Mouse (Mus musculus): ENCODE measurements around the gene Gipc3.

The Gipc3 gene

DNA sequence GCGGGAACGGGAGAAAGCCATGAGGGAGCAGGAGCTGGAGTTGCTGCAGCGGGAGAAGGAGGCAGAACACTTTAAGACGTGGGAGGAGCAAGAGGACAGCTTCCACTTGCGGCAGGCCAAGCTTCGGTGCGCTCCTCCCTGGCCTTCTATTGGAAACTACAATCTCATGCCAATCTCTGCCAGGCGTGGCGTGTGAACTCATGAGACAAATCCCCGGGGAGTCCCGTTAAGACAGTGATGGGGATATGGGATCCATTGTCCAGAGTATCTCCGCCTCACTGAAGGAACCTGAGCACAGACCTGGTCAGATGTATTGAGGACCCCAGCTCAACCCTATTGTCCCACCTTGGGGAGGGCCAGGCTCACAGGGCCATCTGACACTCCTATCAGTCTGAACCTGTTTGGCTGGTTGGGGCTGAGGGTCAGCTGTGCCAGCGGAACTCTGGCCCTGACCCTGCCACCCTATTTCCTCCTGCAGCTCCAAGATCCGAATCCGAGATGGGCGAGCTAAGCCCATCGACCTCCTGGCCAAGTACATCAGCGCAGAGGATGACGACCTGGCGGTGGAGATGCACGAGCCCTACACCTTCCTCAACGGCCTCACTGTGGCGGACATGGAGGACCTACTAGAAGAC lies 19.8 kb downstream of the Gipc3 start:
- in situ Hi-C loops (cut with MboI, MseI): loop anchor here (5.0 kb wide), 1 partner anchor 36 kb away; no protein-coding TSS in a partner anchor

DNA sequence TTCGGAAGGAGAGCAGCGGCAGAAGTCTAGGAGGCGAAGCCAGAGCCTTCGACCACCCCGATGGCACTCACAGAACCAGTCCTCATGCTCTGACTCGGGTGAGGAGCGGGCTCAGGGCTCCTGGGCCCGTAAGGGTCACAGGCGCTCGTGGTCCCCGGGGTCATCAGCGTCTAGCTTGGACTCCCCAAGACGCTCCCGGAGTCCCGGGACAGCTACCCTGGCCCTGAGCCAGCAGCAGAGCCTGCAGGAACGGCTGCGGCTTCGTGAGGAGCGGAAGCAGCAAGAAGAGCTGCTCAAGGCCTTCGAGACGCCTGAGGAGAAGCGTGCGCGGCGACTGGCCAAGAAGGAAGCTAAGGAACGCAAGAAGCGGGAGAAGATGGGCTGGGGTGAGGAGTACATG lies 20.6 kb downstream of the Gipc3 start:
- in situ Hi-C loops (cut with MboI, MseI): loop anchor here (5.0 kb wide), 1 partner anchor 35 kb away; no protein-coding TSS in a partner anchor

DNA sequence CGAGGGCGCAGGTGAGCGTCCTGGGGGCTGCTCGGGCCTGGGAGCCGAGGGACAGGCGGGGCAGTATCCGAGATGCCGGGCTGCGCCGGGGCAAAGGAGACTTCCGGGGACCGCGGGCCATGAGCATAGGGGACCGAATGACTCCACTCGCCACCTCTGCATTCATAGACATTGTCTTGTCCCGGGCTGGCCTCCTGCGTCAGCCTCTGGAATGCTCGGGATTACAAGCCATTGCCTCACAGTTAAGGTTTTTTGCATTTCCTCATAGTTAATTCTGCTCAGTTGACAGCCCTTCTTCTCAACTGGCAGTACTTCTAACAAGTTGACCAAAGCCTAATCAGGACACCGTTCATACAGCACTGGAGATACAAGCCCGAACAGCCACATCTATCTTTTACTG lies 21.6 kb downstream of the Gipc3 start:
- in situ Hi-C loops (cut with MboI, MseI): loop anchor here (5.0 kb wide), 1 partner anchor 34 kb away; no protein-coding TSS in a partner anchor

DNA sequence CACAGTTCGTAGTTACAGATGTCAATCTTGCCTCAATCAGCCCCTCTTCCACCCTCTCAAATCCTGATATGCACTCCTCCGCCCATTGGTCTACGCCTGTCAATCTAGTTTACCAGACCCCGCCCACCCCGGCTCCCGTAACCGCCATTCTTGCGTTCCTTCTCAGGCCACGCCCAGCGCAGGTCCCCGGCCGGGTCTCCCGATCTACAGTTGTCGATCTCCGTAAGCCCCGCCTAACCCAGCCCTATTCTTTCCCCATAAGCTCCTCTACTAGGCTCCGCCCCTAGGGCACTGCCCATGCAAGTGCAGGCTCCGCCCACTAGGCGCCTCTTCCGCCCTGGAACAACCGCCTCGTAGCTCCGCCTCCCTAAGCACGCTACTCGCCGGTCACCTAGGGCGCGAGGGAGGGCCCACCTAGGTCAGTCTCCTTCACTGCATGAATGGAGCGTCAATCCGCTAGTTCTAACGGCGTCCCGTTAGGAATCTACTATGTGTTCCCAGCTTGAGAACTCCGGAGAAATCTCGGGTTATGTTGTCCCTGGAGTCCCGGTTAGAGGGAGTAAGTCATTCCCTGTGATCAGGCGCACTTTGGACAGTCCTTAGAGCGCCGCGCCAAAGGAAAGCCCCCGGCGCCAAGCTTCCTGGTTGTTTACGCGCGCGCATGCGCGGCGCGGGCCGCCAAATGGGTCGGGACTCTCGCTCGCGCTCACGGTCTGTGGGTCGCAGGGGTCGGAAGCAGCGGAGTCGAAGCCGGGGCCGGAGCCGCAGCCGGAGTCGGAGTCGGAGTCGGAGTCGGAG lies 22.3 kb downstream of the Gipc3 start, which contains the start of gene Cactin:
Gene Cactin (plus strand): TSS at position 554 of the 798 bp plus-strand sequence.
- in situ Hi-C loops (cut with MboI, MseI): loop anchor here (5.0 kb wide), 1 partner anchor 33 kb away; no protein-coding TSS in a partner anchor

DNA sequence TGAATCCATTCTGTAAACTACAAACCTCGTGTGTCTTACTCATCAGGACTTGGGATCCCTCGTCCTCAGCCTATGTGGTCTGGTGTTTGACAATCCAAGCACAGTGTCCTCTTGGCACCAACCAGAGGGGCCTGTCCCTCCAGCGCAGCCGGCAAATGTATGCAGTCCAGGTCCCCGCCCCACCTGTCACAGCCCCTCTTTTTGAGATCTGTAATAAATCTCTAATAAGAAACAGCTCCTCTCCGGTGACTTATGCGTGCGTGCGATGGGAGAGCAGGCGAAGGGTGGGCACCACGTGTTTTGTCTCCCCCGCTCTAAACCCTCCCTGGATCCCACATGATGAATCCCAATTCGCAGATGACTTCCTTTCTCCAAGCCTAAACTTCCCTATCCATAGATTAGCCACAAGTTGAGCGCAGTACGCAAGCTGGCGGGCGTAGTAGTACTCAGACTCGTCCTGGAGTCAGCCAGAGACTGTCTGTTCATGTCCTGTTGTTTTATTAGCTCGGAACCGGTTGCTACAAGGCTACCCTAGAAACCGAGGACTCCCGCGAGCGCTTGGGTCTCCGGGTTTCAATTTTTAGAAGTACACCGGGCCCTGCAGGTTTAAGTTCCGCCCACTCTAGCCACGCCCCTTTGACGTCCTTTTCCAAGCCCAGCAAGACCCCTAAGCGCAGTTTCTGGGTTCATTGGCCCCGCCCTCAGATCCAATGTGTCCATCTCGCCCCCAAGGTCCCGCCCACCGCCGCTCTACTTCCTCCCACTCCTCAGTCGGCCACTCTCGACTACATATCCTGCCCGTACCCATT lies 23.1 kb downstream of the Gipc3 start:
- in situ Hi-C loops (cut with MboI, MseI): loop anchor here (5.0 kb wide), 1 partner anchor 33 kb away; no protein-coding TSS in a partner anchor

GRCm38 (mm10) chr10:81319330-81319699 lies 23.8 kb downstream of the Gipc3 start:
- in situ Hi-C loops (cut with MboI, MseI): no loop called here

DNA sequence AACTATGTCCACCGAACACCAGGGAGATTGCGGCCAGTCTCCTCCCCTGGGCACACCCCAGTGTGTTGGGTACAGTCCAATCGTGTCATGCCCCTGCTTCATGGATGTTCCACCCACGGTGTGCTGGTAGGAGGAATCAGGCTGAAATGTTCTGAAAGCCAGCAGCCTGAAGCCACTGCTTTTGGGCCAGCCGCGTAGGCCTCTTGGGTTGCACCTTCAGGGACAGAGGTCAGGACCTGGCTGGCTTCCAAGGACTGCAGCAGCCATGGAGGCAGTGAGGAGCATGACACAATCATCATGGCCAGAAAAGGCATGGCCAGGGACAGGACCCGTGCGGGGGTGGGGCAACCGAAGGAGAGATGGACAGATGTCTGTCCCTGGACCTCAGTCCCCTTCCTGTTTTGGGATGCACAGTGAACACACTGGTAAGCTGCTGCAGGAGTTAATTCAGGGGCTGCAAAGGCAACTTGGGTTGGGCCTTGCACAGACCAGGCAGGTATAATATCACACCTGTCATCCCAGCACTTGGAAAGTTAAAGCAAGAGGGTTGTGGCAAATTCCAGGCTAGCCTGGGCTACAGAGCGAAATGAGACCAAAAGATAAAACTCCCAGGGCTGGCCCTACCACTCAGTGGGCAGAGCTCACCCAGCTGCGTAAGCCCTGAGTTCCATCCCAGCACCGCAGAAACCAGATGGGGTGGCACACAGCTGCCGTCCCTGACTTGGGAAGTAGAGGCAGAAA lies 24.3 kb downstream of the Gipc3 start:
- in situ Hi-C loops (cut with MboI, MseI): no loop called here

DNA sequence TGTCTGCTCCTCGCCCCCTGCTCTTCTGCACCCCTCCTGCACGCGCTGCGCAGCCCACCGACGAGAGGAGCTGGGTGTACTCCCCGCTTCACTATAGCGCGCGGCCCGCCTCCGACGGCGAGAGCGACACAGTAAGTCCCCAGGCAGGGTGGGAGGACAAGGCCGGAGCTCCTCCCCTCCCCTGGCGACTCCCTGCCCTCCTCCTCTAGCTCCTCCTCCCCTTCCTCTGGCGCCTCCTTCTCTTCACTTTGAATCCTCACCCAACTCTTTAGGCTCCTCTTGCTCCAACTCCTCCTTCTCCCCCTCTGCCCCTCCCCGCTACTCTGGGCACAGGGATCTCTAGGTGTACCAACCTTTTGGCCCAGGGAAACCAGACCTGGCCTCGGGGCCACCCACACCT lies 25.8 kb downstream of the Gipc3 start:
- in situ Hi-C loops (cut with MboI, MseI): no loop called here

DNA sequence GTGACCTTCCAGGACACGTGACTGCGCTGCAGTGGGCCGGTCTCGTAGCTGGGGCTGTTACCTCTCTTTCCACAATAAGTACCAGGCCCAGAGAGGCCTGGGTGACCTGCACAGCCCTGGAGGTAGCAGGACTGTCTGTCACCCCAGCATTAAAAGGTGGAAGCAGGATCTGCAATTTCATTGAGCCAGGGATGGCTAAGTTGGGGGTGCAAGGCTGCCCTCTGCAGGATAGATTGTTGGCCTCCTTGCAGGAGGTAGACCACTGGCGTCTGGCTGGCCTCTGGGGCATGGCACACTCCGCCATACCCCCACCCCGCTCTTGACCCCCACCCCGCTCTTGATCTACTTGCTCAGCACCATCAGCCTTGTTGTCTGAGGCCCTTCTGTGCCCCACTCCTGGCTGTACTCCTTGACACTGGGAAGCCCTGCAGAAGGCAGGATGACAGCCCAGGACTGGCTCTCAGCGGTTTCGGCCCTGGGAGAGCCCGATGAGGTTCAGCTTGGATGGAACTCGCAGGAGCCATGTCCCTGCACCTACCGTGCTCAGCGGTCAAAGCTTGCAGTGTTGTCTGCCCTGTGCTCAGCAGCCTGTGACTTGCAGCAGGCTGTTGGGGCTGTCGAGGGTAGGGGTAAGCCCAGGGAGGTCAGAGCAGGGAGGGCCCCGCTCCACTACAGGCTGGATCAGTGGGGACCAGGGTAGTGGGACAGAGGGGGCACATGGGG lies 26.6 kb downstream of the Gipc3 start:
- in situ Hi-C loops (cut with MboI, MseI): no loop called here

- in situ Hi-C loops (cut with MboI, MseI): no loop called here
These were observed 27.5 kb downstream of the Gipc3 start for GRCm38 (mm10) chr10:81315587-81315986.

DNA sequence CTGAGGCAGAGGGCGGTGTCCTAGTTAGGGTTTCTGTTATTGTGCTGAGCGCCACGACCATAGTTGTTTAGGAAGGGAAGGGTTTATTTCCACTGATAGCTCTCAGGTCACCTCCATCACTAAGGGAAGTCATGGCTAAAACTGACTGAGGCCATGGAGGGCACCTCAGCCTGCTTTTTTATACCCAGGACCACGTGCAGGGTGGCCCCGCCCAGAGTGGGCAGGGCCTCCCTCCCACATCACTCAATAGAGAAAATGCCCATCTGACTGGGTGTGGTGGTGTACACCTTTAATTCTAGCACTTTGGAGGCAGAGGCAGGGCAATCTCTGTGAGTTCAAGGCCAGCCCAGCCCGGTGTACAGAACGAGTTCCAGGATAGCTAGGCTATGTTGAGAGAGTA lies 28.9 kb downstream of the Gipc3 start:
- in situ Hi-C loops (cut with MboI, MseI): no loop called here

DNA sequence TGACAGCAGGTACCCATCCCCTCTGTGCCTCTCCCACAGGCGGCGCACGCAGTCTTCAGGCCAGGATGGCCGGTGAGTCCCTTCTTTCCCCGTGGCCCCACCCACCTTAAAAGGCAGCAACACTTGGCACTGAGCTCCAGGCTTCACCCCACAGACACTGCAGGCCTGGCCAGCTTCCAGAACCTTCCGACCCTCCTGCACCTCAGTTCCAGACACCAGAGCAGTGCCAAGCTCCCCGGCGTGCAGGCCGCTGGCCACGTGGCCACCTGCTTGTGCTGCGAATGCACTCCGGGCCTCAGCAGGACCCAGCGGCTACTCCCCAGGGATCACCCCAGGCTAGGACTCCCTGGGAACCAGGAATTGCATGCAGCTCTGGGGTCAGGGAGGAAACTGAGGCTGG lies 29.5 kb downstream of the Gipc3 start:
- in situ Hi-C loops (cut with MboI, MseI): no loop called here

DNA sequence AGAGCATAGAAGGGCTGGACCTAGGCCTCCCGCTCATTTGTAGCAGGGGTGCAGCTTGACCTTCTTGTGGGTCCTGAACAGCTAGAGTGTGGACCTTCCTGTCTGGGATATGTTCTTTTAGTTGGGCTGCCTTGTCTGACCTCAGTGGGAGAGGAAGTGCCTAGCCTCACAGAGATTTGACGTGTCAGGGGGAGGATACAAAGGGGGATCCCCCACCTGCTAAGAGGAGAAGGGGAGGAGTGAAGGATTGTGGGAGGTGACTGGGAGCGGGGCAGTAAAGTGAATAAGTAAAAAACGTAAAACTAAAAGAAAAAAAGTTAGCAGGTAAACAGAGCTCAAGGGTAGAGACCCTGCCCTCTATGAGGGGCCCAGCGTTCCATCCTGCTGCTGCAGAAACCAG lies 33.5 kb downstream of the Gipc3 start:
- in situ Hi-C loops (cut with MboI, MseI): no loop called here

- in situ Hi-C loops (cut with MboI, MseI): no loop called here
These were observed 36.0 kb downstream of the Gipc3 start for GRCm38 (mm10) chr10:81306837-81307682.

DNA sequence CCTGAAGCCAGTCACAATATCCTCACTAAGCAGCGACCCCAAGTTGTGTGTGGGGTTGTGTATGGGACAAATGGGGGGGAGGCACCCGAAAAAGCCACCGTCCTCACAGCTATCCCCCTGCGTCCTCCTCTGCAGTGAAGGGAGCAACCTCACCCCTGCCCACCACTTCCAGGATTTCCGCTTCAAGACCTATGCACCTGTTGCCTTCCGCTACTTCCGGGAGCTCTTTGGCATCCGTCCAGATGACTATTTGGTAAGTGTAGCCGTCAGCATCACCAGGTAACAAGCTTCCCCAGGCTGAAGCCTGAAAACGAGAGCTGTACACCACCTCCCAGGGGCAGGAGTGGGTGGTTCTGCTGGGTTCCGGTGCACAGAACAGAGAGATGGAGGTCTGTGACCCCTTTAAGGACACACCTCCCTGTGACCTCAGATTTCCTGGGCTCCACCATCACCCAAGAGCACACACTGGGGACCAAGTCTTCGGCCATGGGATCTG lies 36.8 kb downstream of the Gipc3 start:
- in situ Hi-C loops (cut with MboI, MseI): no loop called here

DNA sequence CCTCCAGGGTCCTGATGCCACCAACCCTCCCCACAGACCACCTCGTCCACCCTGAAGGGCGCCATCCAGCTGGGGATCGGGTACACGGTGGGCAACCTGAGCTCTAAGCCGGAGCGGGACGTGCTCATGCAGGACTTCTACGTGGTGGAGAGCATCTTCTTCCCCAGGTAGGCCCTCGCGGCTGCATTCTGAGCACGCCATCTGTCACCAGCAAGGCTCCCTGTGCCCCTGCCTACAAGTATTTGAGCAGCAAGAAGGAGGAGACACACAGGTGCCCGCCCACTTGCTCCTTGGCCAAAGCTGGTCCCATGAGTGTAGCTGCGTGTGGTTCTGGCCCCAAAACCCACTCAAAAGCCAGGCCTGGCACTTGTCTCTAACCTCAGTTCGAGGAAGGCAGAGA lies 37.4 kb downstream of the Gipc3 start:
- in situ Hi-C loops (cut with MboI, MseI): no loop called here

DNA sequence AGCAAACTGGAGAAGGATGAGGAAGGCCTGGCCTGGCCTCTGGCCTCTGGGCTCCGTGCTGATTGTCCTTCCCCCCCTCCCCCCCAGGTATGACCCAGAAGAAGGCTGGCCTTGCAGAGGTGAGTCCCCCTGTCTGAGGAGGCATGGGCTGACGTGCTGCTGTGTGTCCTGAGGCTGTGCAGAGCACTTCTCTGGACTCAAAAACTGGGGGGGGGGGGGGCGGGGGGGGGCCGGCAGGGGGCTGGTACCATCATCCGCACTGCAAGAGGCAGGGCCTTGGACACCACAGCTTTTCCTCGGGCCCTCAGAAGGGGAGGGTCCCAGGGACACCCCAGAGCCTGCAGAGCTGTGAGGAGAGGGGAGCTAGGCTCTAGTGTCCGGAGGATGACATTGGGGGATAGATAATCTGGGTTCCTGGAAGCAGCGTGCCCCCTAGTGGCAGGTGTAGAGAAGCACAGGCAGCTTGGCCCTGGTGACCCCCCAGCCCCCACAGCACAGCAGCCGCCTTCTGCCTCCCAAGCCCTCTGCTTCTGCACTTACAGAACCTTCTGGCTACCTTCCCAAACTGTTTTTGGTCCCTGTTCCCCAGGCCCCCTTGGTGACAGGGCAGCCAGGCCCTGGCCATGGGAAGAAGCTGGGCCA lies 38.3 kb downstream of the Gipc3 start:
- in situ Hi-C loops (cut with MboI, MseI): no loop called here

- in situ Hi-C loops (cut with MboI, MseI): no loop called here
These were observed 39.3 kb downstream of the Gipc3 start for GRCm38 (mm10) chr10:81303761-81304160.

- in situ Hi-C loops (cut with MboI, MseI): no loop called here
These were observed 39.8 kb downstream of the Gipc3 start for GRCm38 (mm10) chr10:81303258-81303657.
